Mouse (Mus musculus) liver, adult 2 months (tissue): Measurements from ENCODE around the gene Ccdc85c. TPM values are rescaled to one million over a fixed set of nuclear protein-coding genes. Genes with fewer than 3 reads are reported as not detected.

Experiments
- DNase-seq: peaks from one replicate; pipeline ENCODE4 v3.0.0-alpha.2; 2011; ENCODE audit warnings: low read depth, low spot score; ENCODE audit errors: extremely low read depth
- H3K27ac ChIP-seq: fragments of 200-500 bp; replicated peaks from 2 replicates; pipeline ENCODE4 v1.5.1; 2012; ENCODE audit warnings: low read depth, mild to moderate bottlenecking, control low read depth, inconsistent platforms, low read length; ENCODE audit not compliant: insufficient read depth
- H3K27me3 ChIP-seq: fragments of 200-500 bp; 2 replicates; pipeline ENCODE4 v1.6.1; 2012; ENCODE audit warnings: mild to moderate bottlenecking, moderate library complexity, low read length, inconsistent platforms; ENCODE audit not compliant: control insufficient read depth, insufficient read depth
- H3K36me3 ChIP-seq: fragments of 200-500 bp; 2 replicates; pipeline ENCODE4 v1.6.1; 2012; ENCODE audit warnings: low read length, inconsistent platforms; ENCODE audit not compliant: control insufficient read depth, insufficient read depth
- H3K4me1 ChIP-seq: fragments of 200-500 bp; 2 replicates; pipeline ENCODE4 v1.6.1; 2011; ENCODE audit warnings: low read length; ENCODE audit not compliant: control insufficient read depth, insufficient read depth
- H3K4me3 ChIP-seq: fragments of 200-500 bp; 2 replicates; pipeline ENCODE4 v1.5.1; 2011; ENCODE audit warnings: low read depth, mild to moderate bottlenecking, control low read depth, low read length, moderate library complexity; ENCODE audit not compliant: insufficient read depth
- H3K79me2 ChIP-seq: fragments of 200-500 bp; 2 replicates; pipeline ENCODE4 v1.6.1; 2012; ENCODE audit warnings: inconsistent platforms, mild to moderate bottlenecking, low read length, moderate library complexity; ENCODE audit not compliant: control insufficient read depth, insufficient read depth
- H3K9ac ChIP-seq: fragments of 200-500 bp; 2 replicates; pipeline ENCODE4 v1.6.1; 2012; ENCODE audit warnings: low read depth, mild to moderate bottlenecking, control low read depth, inconsistent platforms, low read length
- CTCF ChIP-seq: fragments of 200-500 bp; IDR thresholded peaks from 2 replicates; pipeline ENCODE4 v1.5.1; 2011; ENCODE audit warnings: low read depth, low read length, control low read depth
- POLR2A ChIP-seq: fragments of 200-500 bp; IDR thresholded peaks from 2 replicates; pipeline ENCODE4 v1.6.1; 2011; ENCODE audit warnings: low read length, control low read depth; ENCODE audit not compliant: insufficient read depth; ENCODE audit errors: extremely low read depth
- WGBS: fragments of 180-500 bp; shearing (Covaris S2); methylation state at CpG from one replicate; pipeline ENCODE4 v1.1.7; 2018; 5-methylcytosine and 5-hydroxymethylcytosine counted together
- polyA plus RNA-seq: library from polyadenylated mRNA; depleted of rRNA; stranded (reverse); fragments of >200 nt; gene quantifications from 2 replicates; pipeline ENCODE4 v1.2.3, GENCODE M21; 2012
- total RNA-seq: library from RNA; depleted of rRNA; stranded (reverse); fragments of >200 nt; gene quantifications from 2 replicates; pipeline ENCODE4 v1.2.3, GENCODE M21; 2014

Ccdc85c gene
- total and polyA plus RNA-seq, 2 experiments: 4.1 to 15.2 TPM

DNA sequence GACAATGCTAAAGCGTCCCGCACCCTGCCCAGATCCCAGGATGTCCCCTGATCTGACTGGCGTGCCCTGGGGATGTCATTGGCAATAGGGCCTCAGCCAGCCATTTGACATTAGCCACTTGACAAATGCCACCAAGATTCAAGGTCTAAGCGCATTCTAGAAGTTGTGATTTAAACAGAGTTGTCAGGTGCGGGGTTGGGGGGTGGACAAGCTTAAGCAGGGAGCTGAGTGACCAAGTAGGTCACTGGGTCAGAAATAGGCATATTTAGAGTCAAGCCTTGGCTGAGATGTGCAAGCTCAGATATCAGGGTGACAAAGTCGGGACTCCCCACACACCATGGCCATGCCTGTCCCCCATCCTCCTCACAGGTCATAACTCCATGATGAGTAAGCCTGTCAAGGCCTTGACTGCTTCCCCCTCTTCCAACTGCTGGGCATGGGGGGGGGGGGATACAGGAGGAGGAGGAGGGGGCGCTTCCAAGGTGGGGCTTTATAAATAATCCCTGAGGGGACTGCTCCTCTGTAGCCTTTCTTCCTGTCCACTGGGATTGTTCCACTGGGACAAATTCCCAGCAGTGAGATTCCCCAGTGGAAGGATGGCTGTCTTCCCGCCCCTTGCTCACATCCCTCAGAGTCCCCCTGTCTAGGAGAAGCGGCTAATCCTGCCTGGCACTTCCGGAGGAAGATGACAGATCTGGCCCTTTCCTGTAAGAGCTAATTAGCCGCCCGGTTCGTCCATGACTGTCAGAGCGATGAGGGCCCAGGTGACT lies 9.4 kb upstream of the Ccdc85c start:
- no peak for DNase-seq
- WGBS: 74% methylated on average over 14 of the region's 14 CpGs
- no peak overlapping the region for H3K9ac ChIP-seq
- no peak overlapping the region for H3K27ac ChIP-seq
- H3K79me2 ChIP-seq: no peaks in the 10 kb centered on the region
- H3K4me1 ChIP-seq: no peaks in the 10 kb centered on the region
- no peak for TF ChIP-seq POLR2A
- TF ChIP-seq CTCF: no peak
- no peaks in the 10 kb centered on the region for H3K36me3 ChIP-seq
- no peak overlapping the region for H3K4me3 ChIP-seq
- no peaks in the 10 kb centered on the region for H3K27me3 ChIP-seq

DNA sequence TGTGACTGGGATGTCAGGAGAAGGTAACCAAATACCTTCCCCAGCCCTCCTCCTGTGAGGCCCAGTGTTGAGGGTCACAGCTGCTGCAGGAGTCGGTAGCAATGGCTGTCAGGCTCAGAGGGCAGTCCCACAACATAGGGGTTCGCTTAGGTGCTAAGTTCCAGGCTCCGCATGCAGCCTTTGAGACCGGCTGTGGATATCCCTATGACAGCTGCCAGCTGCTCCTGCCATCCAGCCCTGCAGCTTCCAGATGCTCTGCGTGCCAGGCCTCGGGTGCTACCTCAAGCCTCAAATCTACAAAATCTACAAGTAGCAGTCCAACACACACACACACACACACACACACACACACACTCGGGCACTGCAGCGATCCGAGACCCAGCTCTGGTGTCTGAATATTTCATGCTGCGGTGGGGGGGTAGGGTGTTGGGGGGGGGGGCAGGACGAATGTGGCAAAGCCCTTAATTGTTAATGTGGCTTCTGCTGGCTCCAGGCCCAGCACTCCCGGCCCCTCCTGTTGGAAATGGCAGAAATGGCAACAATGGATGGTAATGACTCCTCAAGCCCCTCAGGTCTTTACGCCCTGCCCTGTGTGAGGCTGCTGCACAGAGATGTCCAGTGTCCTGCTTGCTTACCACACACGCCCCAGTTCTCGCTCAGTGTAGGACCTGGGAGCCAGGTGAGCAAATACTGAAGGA lies 3.1 kb upstream of the Ccdc85c start:
- Histone ChIP-seq H3K27ac (no peak overlapping the region), H3K36me3 (no peaks in the 10 kb centered on the region), H3K9ac (no peak overlapping the region), H3K27me3 (no peaks in the 10 kb centered on the region), H3K79me2 (peaks cover 6% of the 10 kb centered on the region; the same call in 1 of the 2 replicates), H3K4me3 (no peak overlapping the region), H3K4me1 (peaks cover 11% of the 10 kb centered on the region)
- 85% methylated on average over 15 of the region's 15 CpGs for WGBS
- TF ChIP-seq CTCF (no peak), POLR2A (no peak)
- DNase-seq: no peak

DNA sequence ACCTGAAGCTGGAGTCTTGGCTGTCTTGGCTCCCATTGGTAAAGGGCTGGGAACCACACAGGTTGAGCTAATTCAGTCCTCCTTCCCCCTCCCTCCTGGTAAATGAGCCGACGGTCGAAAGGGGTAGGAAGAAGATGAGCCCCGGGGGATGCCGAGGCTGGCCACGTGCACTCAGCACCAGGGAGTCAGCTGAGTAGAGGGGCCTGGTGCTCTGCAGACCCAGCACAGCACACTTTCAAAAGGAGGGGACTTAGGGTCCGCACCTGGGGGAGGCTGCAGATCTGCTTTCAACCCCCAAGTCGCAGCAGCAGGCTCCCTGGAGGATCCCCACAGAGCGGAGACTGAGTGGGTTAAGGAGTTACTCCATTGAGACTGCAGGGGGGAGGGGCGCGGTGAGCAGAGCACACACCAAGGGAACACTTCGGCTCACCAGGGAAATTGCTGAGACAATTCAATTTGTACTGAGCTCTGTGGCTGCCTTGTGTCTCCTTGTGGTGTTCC lies 2.2 kb upstream of the Ccdc85c start:
- Histone ChIP-seq H3K36me3 (no peaks in the 10 kb centered on the region), H3K4me1 (peaks cover 18% of the 10 kb centered on the region), H3K79me2 (peaks cover 6% of the 10 kb centered on the region; the same call in 1 of the 2 replicates), H3K4me3 (no peak overlapping the region), H3K27me3 (no peaks in the 10 kb centered on the region), H3K27ac (no peak overlapping the region), H3K9ac (no peak overlapping the region)
- no peak for DNase-seq
- TF ChIP-seq POLR2A (no peak), CTCF (no peak)
- WGBS: 69% methylated on average over 12 of the region's 12 CpGs

DNA sequence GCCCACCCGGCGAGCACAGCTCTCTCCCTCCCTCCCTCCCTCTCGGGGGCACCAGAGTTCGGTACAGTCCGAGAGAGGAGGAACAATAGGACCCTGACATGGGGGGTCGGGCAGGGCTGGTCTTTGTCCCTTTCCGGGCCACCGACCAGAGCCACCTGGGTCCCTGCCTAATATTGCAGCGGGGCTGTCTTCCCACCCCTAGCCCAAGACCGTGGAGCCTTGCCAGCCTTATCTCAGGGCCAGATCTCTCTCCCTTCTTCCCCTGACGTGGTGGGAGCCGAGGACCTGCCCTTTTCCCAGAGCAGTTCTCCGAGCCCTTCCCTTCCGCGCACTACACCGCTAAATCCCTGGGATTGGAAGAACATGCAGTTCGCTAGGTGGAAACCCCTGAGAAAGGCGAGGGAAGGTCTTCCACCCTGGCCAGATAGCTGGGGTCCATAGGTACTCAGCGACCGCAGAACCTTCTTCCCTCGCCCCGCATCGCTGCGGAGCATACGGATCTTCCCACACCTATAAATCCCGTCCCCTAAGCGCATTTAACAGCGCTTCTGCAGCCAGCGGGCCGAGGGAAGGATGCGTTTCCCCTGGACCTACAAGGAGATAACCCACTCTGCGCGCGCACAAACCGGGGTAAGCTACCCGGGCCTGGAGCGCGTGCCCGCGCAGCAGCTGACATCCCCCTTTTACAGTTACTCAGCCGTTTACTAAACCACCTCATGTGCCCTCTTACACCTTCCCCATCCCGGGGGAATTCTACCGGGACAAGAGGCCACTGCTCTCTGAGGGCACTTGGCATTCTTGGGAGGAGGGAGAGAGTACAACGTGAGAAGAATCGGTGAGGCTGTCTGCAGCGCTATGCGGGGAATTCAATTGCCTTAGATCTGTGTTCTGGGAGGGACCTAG lies 946 bp upstream of the Ccdc85c start:
- DNase-seq: peak; percentile 29
- WGBS: 2% methylated on average over 47 of the region's 47 CpGs
- Histone ChIP-seq H3K4me1 (peaks cover 29% of the 10 kb centered on the region), H3K9ac (peak overlapping the region; percentile 72), H3K36me3 (no peaks in the 10 kb centered on the region), H3K4me3 (peak overlapping the region; percentile 78), H3K79me2 (peaks cover 15% of the 10 kb centered on the region), H3K27me3 (no peaks in the 10 kb centered on the region), H3K27ac (peak overlapping the region; percentile 22; the same call in 1 of the 2 replicates)
- no peak for TF ChIP-seq POLR2A
- TF ChIP-seq CTCF: no peak

DNA sequence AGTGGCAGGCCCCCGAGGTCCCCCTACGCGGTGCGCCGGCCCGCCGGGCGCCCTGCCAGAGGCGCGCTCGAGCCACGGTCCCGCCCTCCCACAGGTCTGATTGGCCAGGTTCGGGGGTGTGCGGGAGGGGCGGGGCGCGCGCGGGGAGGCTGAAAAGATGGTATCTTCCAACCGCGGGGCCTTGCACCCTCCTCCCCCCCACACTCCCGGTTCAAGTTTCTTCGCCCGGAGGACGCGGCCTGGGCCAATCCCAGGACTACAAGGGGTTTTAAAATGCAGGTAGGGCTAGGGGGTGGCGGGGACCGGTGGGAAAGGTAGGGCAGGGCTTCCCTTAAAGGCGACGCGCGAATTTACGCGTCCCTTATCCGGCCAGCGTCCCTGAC lies 274 bp upstream of the Ccdc85c start:
- Histone ChIP-seq H3K79me2 (peaks cover 16% of the 10 kb centered on the region), H3K4me3 (peak overlapping the region; percentile 78), H3K27me3 (no peaks in the 10 kb centered on the region), H3K36me3 (no peaks in the 10 kb centered on the region), H3K27ac (peak overlapping the region; percentile 22; the same call in 1 of the 2 replicates), H3K4me1 (peaks cover 33% of the 10 kb centered on the region), H3K9ac (peak overlapping the region; percentile 72)
- DNase-seq: peak; percentile 88
- under 1% methylated on average over 28 of the region's 37 CpGs for WGBS
- 0 out of 2 replicates have a peak, but pooled peaks have one; percentile 39 for TF ChIP-seq POLR2A
- no peak for TF ChIP-seq CTCF
